Mouse (Mus musculus) heart, postnatal 14 days (tissue): ENCODE measurements around the gene Dcaf11. TPM values are rescaled to one million over a fixed set of nuclear protein-coding genes. Genes with fewer than 3 reads are reported as not detected.
A peak's percentile ranks its signal among the peaks of the same experiment; 100 is the strongest.

Source experiments
- DNase-seq, 2 experiments: peaks; one replicate each; pipeline ENCODE4 v3.0.0; 2021 to 2022
- intact Hi-C: fragments of 180-260 bp; cut with DNase I; formaldehyde crosslinking; loops from one replicate; pipeline ENCODE4 v1.15.1; 2025
- total RNA-seq, 2 experiments: library from RNA; stranded (reverse); gene quantifications; 2 replicates each; pipeline ENCODE4 v1.2.3; 2021

Gene Dcaf11
- total RNA-seq, 2 experiments from 2014 or later, result 112 to 118 TPM

DNA sequence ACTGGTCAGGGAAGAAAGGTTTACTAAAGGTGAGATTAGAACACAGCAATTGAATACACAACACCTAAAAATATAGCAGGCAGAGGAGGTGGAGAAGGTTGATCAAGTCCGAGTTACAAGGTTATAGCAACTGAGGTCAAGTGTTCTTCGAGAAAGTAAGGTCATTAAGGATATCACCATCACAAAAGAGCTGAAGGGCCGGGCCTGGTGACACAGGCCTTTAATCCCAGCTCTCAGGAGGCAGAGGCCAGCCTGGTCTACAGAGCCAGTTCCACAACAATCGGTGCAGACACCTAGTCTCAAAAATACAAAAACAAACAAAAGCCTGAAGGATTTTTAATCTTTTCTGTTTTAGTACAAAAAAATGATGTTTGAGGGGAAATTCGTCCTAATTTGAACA, 8.5 kb upstream of the Dcaf11 start:
- no peak for DNase-seq
- intact Hi-C loops, result no loop called here

DNA sequence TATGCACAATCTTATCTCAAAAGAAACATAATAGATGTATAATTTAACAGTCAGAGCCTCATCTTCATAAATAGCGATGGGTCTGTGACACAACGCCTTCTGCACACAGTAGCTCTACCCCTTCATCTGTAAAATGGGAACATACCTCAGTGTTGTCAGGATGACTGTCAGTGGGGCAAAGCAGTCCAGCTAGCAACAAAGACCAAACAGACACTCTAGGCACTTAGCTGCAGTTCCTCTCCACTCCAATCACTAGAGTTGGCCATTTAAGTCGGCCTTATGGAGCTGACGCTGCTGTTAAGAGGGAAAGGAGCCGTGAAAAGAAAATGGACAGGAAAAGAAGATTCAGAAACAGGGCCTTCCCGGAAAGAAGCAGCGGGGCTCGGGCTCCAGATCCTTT, 8.0 kb upstream of the Dcaf11 start:
- intact Hi-C loops, result no loop called here
- no peak for DNase-seq

DNA sequence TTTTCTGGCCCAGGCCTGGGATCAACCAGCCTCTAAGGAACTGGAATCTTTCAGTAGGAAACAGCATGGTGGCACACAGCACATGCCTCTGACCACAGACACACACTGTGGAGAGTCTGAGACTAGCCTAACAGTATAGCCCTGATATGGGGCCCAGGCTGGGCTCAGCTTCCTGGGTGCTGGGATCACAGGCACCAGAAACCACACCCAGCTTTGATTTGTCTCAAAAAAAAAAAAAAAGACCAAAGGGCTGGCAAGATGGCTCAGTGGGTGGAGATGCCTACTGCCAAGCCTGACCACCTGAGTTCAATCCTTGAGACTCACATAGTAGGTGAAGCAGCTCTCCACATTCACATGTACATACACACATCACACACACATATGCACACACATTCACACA, 5.2 kb upstream of the Dcaf11 start:
- no peak for DNase-seq
- intact Hi-C loops, result no loop called here

DNA sequence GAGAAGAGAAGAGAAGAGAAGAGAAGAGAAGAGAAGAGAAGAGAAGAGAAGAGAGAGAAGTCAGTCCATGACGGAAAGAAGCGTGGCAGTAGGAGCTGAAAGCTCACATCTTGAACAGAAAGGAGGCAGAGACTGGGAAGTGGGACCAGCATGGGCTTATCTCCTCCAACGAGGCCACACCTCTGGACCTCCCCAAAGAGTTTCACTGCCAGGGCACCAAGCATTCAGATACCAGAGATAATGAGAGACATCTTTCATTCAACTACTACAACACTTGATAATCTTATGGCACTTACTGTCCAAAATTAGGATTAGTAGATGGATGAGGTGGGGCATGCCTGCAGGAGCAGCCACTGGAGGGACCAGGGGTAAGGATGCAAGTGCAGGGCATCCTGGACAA, 4.0 kb upstream of the Dcaf11 start:
- no peak for DNase-seq
- intact Hi-C loops, result loop anchor here (2.0 kb wide), 1 partner anchor 15 kb away; the partner anchor contains the start of gene Pck2

DNA sequence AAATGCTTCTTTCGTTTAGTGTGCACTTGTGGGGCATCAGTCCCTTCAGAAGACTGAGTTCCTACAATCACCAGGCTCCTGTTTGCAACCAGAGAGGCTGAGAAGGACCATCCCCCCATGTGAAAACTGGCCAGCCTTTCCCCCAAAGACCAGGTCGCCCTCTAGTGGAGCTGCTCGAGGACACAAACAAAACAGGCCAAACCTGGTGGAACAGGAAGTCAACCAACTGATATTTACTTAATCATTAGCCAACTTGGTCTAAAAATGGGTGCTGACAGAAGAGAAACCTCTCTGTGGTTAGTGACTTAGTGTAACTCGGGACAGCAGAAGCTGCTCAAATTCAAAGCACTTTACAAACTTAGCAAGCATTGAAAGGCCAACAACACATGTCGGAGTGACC, 2.8 kb upstream of the Dcaf11 start:
- DNase-seq, result peak; percentile 82 to 89
- intact Hi-C loops, result loop anchor here (1.0 to 2.0 kb wide), 2 partner anchors 16 to 61 kb away; partner anchors contain the start of gene Pck2

DNA sequence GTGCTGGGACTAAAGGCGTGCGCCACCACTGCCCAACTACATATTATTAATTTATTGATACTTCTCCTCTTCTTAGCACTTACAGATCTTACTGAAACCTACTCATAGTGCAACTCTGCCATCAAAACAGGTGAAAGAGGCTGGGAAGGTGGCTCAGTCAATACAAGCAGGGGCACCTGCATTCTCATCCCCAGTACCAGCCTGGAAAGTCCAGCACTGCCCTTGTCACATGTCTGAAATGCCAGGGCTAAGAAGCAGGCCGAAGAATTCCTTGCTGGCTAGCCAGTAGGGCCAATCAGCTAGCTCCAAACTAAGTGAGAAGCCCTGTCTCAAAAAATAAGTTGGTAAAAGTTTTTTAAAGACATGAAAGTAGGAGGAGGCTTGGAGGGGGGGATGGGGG, 2.2 kb upstream of the Dcaf11 start:
- DNase-seq, result no peak
- intact Hi-C loops, result loop anchor here (1.0 to 2.0 kb wide), 2 partner anchors 17 to 61 kb away; partner anchors contain the start of gene Pck2

DNA sequence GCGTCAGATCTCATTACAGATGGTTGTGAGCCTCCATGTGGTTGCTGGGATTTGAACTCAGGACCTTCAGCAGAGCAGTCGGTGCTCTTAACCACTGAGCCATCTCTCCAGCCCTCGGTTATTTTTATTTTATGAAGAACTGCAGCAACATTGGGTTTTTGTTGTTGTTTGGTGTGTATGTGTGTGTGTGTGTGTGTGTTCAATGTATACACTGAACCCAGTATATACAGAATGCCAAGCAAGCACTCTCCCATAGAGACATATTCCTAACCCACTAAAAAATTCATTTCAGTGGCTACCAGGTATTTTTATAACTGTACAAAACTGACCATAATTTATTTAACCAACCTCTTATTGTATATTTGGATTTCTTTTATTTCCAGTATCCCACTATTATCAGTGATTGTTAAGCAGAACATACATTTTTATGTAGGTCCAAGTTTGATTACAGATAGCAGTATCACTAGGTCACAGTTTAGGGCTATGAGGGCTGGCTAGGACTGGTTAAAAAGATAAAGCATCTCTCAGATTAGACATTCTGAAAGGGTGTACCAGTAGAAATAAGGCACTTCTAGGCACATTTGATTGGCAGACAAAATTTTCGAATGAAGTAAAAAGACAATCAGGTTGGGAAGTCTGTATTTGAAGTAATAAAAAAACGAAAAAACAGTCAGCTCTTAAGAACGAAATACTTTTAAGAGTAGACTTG, 912 bp upstream of the Dcaf11 start:
- no peak for DNase-seq

DNA sequence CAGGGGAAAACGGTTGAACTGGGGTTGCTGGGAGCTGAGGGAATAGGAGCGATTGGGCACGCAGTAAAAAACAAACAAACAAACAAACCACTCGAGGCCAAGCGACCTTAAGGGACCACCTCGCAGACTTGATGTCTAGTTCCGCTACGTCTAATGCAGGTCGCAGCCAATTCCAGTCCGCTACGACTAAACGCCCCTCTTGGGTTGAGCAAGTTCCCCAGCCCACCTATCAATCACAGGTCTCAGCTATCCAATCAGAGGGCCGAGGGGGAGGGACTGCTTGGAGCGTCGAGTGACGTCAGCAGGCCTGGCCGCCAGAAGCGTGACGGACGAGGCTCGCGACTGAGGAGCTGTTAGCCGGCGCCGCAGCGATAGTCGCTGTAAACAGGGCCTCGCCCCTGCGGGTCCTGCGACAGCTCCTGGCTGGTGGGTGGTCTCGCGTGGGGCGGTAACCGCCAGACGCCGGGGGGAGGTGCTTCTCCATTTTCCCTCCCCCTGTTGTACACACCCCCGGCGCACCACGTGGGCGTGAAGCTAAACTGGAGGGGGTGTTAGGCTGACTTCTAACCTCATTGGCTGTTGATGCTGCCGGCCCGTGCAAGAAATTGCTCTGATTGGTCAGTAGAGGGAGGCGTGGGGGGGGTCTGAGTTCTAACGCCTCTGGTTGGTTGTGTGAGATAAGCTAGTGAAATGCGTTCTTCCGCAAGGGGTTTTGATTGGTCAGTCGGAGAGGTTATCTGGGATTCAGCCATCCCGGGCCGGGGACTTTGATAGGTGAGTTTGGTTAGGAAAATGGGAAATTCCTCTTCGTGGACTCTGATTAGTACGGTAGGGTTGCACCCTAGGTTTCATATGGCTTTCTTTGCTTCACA, 632 bp downstream of the Dcaf11 start, which contains the start of gene A730061H03Rik:
Gene A730061H03Rik (minus strand): TSS at position 205 of the 872 bp plus-strand sequence.
- intact Hi-C loops, result loop anchor here (5.0 kb wide), 1 partner anchor 42 kb away; the partner anchor contains the start of gene Irf9
- peak; percentile 95 to 96 for DNase-seq

More for the DNA sequence above, 912 bp upstream of the Dcaf11 start:
- intact Hi-C loops, result no loop called here

DNA sequence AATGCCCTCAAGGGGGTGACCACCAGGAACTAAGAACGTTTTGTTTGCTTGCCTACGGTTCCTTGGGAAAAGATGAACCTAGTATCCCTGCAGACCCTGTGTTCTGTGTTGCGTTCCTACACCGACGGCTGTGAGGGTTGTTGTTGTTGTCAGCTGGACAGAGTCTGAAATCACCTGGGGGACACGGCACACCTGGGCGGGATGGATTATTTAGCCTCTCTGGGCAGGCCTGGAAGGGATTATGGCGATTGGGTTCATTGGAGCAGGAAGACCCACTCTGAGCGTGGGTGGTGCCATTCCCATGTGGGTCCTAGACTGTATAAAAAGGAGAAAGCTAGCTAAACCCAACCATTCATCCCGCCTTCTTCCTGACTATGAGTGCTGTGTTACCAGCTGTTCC, 2.1 kb downstream of the Dcaf11 start:
- DNase-seq, result no peak
- intact Hi-C loops, result loop anchor here (5.0 kb wide), 1 partner anchor 40 kb away; the partner anchor contains the start of gene Irf9

DNA sequence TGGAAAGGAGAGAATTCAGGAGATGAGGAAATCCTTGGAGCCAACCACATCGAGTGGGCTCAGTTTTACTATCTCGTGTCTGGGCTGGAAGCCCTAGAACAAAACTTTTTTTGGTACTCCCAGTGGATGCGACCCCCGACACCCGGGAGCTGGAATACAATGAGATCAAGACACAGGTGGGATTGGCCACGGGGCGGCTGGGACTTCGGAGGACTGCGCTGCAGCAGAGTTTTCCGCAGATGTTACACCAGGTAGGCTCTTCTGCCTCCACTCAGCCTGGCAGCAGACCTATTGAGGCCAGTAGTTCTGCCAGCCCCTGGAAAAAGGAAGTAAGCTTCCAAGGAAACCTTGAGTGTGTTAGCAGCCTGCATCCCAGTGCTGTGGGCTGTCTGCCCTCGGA, 3.4 kb downstream of the Dcaf11 start:
- intact Hi-C loops, result loop anchor here (5.0 kb wide), 1 partner anchor 39 kb away; the partner anchor contains the start of gene Irf9
- DNase-seq, result no peak

DNA sequence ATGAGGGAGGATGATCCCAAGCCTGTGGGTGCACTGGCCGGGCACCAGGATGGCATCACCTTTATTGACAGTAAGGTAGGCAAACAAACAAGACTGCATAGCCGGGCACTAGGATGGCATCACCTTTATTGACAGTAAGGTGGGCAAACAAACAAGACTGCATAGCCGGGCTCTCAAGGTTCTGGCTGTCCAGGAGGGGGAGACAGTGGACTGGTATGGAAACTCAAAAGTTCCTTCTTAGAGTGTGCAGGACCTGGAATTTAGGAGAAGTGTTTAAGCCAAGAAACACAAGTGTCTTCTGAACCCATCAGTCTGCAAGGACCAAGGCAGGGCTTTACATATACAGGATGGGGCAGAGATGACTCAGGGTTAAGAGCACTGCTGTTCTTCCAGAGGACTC, 5.9 kb downstream of the Dcaf11 start:
- intact Hi-C loops, result no loop called here
- no peak for DNase-seq

DNA sequence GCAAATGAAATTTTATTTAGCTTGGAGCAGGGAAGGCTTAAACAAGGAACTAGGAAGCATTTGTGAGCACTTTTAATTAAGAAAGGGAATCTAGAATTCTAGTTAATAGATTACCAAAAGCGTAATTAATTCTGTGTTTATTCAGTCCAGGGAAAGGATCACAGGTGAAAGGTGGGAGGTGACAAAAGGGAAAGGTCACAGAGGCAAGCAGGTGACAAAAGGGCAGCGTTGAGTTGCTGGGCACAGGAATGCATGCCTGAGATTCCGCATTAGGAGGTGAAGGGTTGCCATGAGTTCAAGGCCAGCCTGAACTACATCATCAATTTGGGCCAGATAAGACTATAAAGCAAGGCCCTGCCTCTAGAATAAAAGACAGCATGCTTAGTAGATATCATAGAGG, 7.7 kb downstream of the Dcaf11 start:
- intact Hi-C loops, result no loop called here
- DNase-seq, result no peak

DNA sequence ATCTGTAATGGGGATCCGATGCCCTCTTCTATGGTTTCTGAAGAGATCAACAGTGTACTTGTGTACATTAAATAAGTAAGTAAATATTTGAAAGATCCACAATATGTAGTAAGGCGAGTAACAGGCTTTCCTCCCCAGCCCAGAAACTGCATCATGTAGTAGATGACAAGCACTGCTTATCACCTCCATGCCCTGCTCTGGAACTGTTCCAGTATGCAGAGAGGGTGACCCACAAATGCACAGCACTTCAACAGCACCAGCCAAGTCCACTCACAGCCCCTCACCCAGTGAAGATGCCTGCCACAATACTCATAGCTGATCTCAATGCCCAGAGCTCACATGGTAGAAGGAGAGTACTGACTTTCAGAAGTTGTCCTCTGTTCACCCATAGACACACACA, 10.8 kb downstream of the Dcaf11 start:
- intact Hi-C loops, result no loop called here
- no peak for DNase-seq

DNA sequence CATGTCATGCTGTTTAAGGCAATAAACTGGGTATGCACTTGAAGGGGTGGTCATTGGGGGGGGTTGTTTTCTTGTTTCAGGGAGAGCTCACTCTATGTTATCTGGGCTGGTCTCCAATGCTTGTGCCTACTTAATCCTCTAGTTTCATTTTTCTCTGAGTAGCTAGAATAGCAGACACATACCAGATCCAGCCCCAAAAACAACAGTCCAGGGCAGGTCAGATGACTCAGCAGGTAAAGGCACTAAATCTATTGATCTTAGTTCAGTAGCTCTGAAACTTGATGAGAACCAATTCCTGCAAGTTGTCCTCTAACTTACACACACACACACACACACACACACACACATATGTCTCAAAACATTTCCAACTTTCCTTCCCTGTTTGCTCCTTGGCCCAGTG, 12.0 kb downstream of the Dcaf11 start:
- DNase-seq, result no peak
- intact Hi-C loops, result no loop called here

DNA sequence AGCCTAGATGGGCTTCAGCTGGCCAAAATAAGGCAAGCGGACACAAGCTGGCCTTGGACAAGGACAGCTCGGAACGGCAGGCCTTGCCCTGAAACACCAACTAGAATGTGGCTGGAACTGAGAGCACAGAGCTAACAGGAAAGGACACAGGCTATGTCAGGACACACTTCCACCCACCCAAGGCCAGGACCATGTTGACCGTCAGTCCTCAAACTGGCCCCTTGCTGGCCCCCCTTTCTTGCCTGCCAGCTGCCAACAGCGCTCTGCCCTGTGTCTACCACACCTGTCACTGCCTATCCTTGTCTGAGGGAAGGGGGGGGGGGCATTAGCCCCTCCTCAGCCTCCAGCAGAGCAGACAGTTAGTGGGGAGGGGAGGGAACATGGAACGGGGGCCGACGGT, 15.5 kb downstream of the Dcaf11 start, which contains the start of gene Fitm1:
Gene Fitm1 (plus strand): TSS at position 316 of the 400 bp plus-strand sequence.
- DNase-seq, result peak; percentile 49 to 70
- intact Hi-C loops, result no loop called here

DNA sequence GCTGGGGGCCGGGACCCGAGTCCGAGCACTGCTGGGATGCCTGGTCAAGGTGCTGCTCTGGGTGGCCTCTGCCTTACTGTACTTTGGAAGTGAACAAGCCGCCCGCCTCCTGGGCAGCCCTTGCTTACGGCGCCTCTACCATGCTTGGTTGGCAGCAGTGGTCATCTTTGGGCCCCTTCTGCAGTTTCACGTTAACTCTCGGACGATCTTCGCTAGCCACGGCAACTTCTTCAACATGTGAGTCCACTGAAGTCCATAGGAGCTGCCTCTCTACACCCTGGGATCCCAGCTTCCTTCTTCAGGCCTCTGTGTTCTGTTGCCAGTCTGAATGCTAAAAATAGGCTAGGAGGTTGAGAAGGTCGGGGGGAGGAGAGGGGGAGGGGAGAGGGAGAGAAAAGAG, 15.9 kb downstream of the Dcaf11 start:
- intact Hi-C loops, result no loop called here
- peak in 1 of 2 experiments; percentile 45 for DNase-seq

DNA sequence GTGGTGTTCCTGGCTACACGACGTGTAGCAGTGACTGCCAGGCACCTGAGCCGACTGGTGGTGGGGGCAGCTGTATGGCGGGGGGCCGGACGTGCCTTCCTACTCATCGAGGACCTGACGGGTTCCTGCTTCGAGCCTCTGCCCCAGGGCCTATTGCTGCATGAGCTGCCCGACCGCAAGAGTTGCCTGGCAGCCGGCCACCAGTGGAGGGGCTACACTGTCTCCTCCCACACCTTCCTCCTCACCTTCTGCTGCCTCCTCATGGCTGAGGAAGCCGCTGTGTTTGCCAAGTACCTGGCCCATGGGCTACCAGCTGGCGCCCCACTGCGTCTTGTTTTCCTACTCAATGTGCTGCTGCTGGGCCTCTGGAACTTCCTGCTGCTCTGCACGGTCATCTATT, 16.6 kb downstream of the Dcaf11 start:
- DNase-seq, result peak; percentile 33 to 50

DNA sequence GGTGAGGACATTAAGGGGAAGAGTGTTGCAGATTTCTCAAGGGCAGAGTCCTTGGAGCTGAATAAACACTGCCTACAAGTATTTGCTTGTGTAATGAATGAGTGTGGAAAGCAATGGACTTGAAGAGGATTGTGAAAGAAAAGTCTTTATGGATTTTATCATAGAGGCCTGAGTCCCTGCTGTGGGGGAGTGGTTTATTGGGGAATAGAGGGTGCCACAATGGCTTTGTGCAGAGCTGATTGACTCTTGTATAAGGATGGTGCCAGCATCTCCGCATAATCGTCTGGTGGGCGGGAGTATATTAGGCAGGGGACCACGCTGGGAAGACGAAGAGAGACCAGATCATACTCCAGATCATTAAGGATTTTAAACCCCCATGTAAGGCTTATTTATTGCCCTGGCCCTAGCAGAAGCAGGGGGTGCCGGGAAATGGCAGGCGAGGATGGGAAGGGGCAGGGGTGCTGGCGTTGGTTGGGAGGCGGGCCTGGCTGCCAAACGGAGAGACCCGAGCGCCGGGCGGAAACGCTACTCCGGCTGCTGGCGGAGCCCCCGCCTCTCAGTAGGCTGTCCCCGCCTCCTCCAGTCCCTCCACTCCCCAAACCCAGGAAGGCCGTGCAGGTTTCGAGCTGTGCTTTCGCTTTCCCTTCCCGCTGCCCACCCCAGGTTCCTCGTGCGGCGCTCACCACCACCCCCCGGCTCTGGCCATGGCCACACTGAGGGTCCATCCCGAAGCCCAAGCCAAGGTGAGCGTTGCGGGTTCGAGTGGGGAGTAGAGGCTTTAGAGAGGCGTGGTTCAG, 18.3 kb downstream of the Dcaf11 start, which contains the start of gene Psme1:
Gene Psme1 (plus strand): TSS at position 253 of the 797 bp plus-strand sequence.
- peak; percentile 83 to 85 for DNase-seq
- intact Hi-C loops, result no loop called here

More for the DNA sequence above, 16.6 kb downstream of the Dcaf11 start:
- intact Hi-C loops, result no loop called here

DNA sequence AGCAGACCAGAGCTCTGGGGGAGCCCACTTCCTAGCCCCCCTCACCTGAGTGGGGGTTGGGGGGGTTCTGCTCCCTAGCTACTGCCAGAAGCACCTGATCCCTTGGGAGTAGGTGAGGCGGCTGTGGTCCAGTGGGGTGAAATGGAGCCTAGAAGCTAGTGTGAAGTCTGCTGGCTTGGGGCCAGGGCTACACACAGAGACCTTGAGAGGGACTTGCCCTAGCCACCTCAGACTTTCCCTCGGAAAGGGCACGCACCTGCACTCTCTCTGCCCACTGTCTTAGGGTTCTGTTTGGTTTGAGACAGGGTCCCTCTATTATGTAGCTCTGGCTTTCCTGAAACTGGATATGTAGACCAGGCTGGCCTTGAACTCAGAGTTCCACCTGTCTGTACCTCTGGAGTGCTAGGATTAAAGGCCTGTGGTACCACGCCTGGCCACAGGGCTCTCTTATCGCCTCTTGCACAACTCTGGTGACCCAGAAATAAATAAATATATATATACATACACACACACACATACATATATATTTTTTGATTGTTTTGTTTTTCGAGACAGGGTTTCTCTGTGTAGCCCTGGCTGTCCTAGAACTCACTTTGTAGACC, 19.0 kb downstream of the Dcaf11 start:
- DNase-seq, result peak; percentile 61 to 69
- intact Hi-C loops, result no loop called here
